Mouse (Mus musculus): Measurements from ENCODE around the gene Esrp2. TPM values are rescaled to one million over a fixed set of nuclear protein-coding genes. Genes with fewer than 3 reads are reported as not detected.

The Esrp2 gene
- total RNA-seq (2021) (1 to 10 TPM; 1.7 to 3.7 TPM), polyA plus RNA-seq (2012; rRNA removed) (2.0 and 5.5 TPM in 2 replicates)
- long read RNA-seq, partial matches to known transcripts, result 0 of 3 reads
- long read RNA-seq, other reads (novel, unspliced or antisense), result 3 of 3 reads

- DNase-seq, result peak; percentile 83
Measured at GRCm38 (mm10) chr8:106136156-106137130, at the start of gene Esrp2. Esrp2 (minus strand) TSS chr8:106136974.

- DNase-seq, result no peak
Measured at GRCm38 (mm10) chr8:106186394-106186793, 49.6 kb upstream of the Esrp2 start.

GRCm38 (mm10) chr8:106185628-106186270 lies 49.0 kb upstream of the Esrp2 start:
- DNase-seq, result peak; percentile 50

- DNase-seq, result no peak
Measured at GRCm38 (mm10) chr8:106178428-106178827, 41.7 kb upstream of the Esrp2 start.

- DNase-seq, result no peak
Measured at GRCm38 (mm10) chr8:106177594-106177993, 40.8 kb upstream of the Esrp2 start.

GRCm38 (mm10) chr8:106176891-106177290 lies 40.1 kb upstream of the Esrp2 start:
- DNase-seq, result no peak

- DNase-seq, result no peak
Measured at GRCm38 (mm10) chr8:106173566-106173965, 36.8 kb upstream of the Esrp2 start.

GRCm38 (mm10) chr8:106169934-106170480 lies 33.2 kb upstream of the Esrp2 start:
- DNase-seq, result no peak

- peak; percentile 71 for DNase-seq
Measured at GRCm38 (mm10) chr8:106169017-106169933, 32.5 kb upstream of the Esrp2 start.

- peak; percentile 93 for DNase-seq
Measured at GRCm38 (mm10) chr8:106168356-106169016, 31.7 kb upstream of the Esrp2 start, which contains the start of gene Slc7a6. Slc7a6 (plus strand) TSS chr8:106168857.

GRCm38 (mm10) chr8:106165460-106165859 lies 28.7 kb upstream of the Esrp2 start:
- peak; percentile 70 for DNase-seq

- no peak for DNase-seq
Measured at GRCm38 (mm10) chr8:106163251-106163650, 26.5 kb upstream of the Esrp2 start.

GRCm38 (mm10) chr8:106159876-106160275 lies 23.1 kb upstream of the Esrp2 start:
- no peak for DNase-seq

GRCm38 (mm10) chr8:106158381-106158780 lies 21.6 kb upstream of the Esrp2 start:
- no peak for DNase-seq

- DNase-seq, result no peak
Measured at GRCm38 (mm10) chr8:106157419-106157818, 20.6 kb upstream of the Esrp2 start.

- no peak for DNase-seq
Measured at GRCm38 (mm10) chr8:106152876-106153275, 16.1 kb upstream of the Esrp2 start.

- DNase-seq, result no peak
Measured at GRCm38 (mm10) chr8:106151041-106151440, 14.3 kb upstream of the Esrp2 start.

GRCm38 (mm10) chr8:106150653-106151000 lies 13.9 kb upstream of the Esrp2 start:
- no peak for DNase-seq

- DNase-seq, result peak; percentile 96
Measured at GRCm38 (mm10) chr8:106149801-106150652, 13.3 kb upstream of the Esrp2 start, which contains the start of gene Pla2g15. Pla2g15 (plus strand) TSS chr8:106150399.

- DNase-seq, result peak; percentile 46
Measured at GRCm38 (mm10) chr8:106149025-106149424, 12.3 kb upstream of the Esrp2 start.
